Mouse (Mus musculus) A20 (cell line): Measurements from ENCODE around the gene Dclk2.

Experiments used
- DNase-seq: peaks from one replicate; pipeline ENCODE4 v3.0.0-alpha.2; 2011; ENCODE audit warnings: low read depth, low spot score

Dclk2 gene

GRCm38 (mm10) chr3:86844804-86845481 is 75.7 kb downstream of the Dclk2 start:
- DNase-seq, result peak; percentile 40

- DNase-seq, result peak; percentile 52
Measured at GRCm38 (mm10) chr3:86842461-86842860, 78.2 kb downstream of the Dclk2 start.

- DNase-seq, result no peak
Measured at GRCm38 (mm10) chr3:86839606-86840005, 81.0 kb downstream of the Dclk2 start.

GRCm38 (mm10) chr3:86837386-86837785 is 83.3 kb downstream of the Dclk2 start:
- no peak for DNase-seq

DNA sequence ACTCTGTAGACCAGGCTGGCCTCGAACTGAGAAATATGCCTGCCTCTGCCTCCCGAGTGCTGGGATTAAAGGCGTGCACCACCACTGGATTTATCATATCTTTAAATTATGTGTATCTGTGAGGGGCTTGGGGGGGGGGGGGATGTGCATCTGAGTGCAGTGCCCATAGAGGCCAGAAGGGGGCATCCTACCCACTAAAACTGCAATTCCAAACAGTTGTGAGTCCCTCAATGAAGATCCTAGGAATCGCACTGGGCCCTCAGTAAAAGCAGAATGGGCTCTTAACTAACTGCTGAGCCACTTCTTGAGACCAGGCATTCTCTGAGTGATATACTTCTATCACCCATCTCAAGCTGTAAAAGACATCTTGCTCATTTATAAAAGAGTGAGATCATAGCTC is 85.5 kb downstream of the Dclk2 start:
- DNase-seq, result no peak

DNA sequence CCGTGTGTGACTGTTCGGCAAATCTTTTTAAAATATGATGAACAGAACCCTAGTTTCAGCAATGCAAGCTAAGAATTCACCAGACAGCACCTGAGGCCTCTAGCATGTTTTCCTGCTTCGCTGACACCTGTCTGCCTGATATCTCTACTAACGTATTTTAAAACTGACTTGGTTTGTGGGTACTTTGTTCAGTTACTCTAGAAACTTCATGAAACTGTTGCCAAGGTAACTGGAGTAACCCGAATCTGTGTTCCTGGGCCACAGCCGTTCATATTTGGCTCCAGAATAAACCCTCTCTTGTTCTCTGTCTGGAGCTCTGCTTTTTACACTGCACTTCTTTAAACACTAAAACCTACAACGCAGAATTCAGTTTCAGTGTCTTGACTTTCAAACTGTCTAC is 86.3 kb downstream of the Dclk2 start:
- DNase-seq, result no peak

DNA sequence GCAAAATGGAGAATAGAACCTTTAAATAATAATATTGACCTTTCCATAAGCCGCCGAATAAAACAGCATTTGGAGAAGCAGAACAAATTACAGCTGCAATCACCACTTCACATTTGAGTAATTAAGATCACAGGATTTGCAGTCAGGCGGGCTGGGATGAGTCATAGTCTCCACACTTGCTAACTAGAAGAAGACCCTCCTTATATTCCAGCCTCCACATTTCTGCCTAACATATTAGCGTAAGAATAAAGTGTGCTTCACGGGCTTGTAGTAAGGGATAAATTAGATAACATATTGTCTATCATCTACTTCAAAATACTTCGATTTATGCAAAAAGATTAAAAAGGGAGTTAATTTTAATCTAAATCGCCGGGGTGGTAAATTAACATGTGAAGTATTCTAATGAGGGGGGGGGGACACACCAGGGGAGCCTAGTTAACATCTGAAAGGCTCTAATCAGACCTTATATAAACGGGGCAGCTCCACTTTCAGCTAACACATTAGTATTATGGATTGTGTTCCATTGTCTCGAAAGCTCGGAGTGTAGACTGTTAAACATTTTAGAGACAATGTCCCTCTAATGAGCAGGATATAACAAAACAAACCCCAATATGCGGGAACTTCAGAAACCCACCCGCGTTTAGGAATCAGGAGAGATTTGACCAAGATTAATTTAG is 87.9 kb downstream of the Dclk2 start:
- no peak for DNase-seq

DNA sequence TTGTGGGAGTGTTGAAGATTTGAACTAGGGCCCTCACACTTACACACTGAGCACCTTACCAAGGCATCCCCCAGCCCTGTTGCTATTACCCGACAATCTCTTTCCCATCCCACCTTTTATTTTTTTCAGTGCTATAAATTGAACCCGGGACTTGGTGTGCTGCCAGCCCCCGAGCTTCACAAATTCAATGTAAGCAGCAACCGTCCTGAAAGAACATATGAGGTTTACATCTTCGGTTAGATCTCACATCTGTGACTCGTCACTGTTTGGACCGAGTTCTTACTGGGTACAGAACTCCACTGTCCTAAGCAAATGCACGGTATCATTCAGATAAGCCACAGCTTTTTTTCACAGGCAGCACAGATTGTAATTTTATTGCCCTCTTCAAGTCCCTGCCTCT is 88.5 kb downstream of the Dclk2 start:
- DNase-seq, result no peak

- DNase-seq, result no peak
Measured at GRCm38 (mm10) chr3:86827506-86827905, 93.1 kb downstream of the Dclk2 start.

DNA sequence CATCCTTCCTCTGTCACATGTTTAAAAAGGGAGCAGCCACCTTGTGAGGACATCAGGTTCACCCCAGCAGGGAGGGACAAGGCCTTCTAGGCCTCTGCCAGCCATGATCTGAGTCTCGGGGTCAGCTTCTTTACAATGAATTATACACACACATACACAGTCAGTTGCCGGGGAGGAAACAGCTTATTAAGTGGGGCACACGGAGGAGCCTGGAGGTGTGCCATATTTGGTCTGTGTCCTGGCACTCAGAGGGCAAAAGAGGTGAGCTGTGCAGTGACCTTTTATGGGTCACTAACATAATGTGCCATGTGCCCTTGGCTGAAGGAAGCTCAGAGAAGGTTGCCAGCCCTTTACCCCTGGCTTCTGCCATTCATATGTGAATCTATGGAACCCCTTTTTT is 99.3 kb downstream of the Dclk2 start:
- DNase-seq, result no peak

GRCm38 (mm10) chr3:86820344-86820743 is 100.3 kb downstream of the Dclk2 start:
- no peak for DNase-seq

GRCm38 (mm10) chr3:86819372-86819771 is 101.3 kb downstream of the Dclk2 start:
- DNase-seq, result no peak

GRCm38 (mm10) chr3:86818001-86818585 is 102.6 kb downstream of the Dclk2 start:
- no peak for DNase-seq

- DNase-seq, result peak; percentile 82
Measured at GRCm38 (mm10) chr3:86812689-86813088, 108.0 kb downstream of the Dclk2 start.

GRCm38 (mm10) chr3:86810908-86811307 is 109.7 kb downstream of the Dclk2 start:
- DNase-seq, result no peak

GRCm38 (mm10) chr3:86809646-86810045 is 111.0 kb downstream of the Dclk2 start:
- no peak for DNase-seq

- no peak for DNase-seq
Measured at GRCm38 (mm10) chr3:86809199-86809598, 111.5 kb downstream of the Dclk2 start.

DNA sequence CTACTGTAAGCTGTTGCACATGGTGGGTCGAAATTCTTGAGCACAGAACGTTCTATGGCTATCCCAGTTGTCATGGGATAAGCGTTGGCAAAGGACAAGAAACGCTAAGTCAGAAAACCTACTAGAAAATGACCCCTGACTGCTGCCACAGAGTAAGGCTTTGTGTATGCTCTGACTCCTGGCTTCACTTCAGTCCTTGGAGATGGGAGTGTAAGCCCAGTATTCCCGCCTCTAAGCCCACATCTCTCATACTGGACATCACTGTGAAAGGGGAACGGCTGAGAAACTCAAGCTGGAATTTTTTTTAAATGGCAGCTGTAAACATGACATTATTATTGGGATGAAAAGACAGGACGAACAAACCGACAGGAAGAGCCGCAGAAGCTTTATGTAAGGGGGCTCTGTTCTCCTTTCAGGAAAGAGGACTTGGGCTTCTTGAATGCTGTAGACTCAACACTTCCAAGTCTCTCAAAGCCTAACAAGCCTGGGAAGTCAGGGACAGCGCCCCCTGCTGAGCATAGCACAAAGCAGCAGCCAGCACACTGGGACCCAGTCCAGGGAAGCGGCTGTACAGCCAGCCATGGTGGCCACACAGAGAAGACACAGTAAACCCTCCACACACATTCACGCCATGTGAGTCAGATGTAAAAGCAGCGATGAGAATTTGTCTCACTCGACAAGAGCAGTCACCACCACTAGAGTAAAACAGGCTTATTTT is 112.7 kb downstream of the Dclk2 start:
- DNase-seq, result peak; percentile 37

GRCm38 (mm10) chr3:86806834-86807233 is 113.8 kb downstream of the Dclk2 start:
- DNase-seq, result no peak

- DNase-seq, result no peak
Measured at GRCm38 (mm10) chr3:86804265-86804664, 116.4 kb downstream of the Dclk2 start.

GRCm38 (mm10) chr3:86802825-86803224 is 117.8 kb downstream of the Dclk2 start:
- no peak for DNase-seq

GRCm38 (mm10) chr3:86800841-86801240 is 119.8 kb downstream of the Dclk2 start:
- no peak for DNase-seq
